Mouse (Mus musculus) embryonic fibroblast, embryonic 13.5 days (primary cell): ENCODE measurements around the gene Pfdn6.

Experiments
- CTCF ChIP-seq: IDR thresholded peaks from 2 replicates; pipeline ENCODE4 v1.5.1; 2011; ENCODE audit warnings: mild to moderate bottlenecking, control low read depth, low read length, moderate library complexity, borderline replicate concordance; ENCODE audit not compliant: insufficient read depth
- POLR2A ChIP-seq: IDR thresholded peaks from 2 replicates; pipeline ENCODE4 v1.6.1; 2011; ENCODE audit warnings: low read depth, mild to moderate bottlenecking, control low read depth, low read length, moderate library complexity

GRCm38 (mm10) chr17:33892429-33892828 is 47.7 kb downstream of the Pfdn6 start:
- TF ChIP-seq CTCF (no peak), POLR2A (no peak)
